Mouse (Mus musculus) CD4-positive, CD25-positive, alpha-beta regulatory T cell, adult 4 months (primary cell): ENCODE data around the gene Dlst. TPM values are rescaled to one million over a fixed set of nuclear protein-coding genes. Genes with fewer than 3 reads are reported as not detected.
"Not testable (repeated sequence)": the region's sequence is repeated elsewhere in the genome, so short reads cannot be mapped to it uniquely, and the experiment has no call there.

ENCODE experiments used
- ATAC-seq: one replicate; pipeline ENCODE4 v1.8.0; 2017
- polyA plus RNA-seq, 2 experiments: library from polyadenylated mRNA; unstranded; fragments of 100-300 nt; shearing (Covaris generic); gene quantifications; one replicate each; pipeline ENCODE4 v1.2.1; 2017

The Dlst gene
- polyA plus RNA-seq, 2 experiments from 2014 or later = 57.2 to 73.7 TPM

DNA sequence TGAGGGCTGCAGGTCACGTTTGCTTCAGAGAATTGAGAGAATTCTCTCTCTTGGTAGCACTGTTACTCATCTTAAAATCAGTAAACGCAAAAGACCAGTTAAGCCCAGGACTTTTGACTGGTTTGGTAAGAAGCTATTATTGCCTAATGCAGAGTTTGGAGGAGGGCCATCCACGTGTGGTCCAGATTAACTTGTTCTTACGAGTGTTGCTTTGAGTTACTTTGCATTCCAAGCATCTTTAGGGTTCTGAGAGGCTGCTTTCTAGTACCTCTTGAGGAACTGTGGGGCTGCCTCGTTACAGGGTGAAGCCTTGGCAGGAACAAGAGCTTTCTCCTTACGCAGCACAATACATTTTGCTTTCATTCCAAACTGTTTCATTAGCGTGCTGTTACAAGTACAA is 5.0 kb downstream of the Dlst start:
- no peak for ATAC-seq

DNA sequence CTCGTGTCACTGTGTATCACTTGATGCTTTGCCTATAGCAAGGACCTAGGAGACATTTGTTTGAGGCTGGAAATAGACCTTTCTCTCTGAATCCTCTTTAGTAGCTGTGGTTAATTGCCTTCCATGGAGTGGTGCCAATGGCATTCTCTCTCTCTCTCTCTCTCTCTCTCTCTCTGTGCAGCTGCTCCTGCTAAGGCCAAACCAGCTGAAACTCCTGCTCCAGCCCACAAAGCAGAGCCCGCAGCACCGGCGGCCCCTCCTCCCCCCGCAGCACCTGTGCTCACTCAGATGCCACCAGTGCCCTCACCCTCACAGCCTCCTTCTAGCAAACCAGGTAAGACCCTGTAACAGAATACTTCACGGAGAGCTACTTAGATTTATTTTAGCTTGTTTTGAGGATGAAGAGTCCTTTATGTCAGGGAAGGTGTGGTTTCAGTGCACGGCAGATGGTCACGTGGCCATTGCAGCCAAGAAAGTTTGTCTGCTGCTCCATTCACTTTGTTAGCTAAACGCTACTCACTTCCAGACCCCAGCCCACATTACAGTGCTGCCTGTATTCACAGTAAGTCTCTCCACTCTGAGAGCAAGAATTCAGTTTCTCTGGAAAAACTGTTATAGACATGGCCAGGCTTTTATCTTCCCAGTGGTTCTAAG is 11.3 kb downstream of the Dlst start:
- ATAC-seq = no peak

DNA sequence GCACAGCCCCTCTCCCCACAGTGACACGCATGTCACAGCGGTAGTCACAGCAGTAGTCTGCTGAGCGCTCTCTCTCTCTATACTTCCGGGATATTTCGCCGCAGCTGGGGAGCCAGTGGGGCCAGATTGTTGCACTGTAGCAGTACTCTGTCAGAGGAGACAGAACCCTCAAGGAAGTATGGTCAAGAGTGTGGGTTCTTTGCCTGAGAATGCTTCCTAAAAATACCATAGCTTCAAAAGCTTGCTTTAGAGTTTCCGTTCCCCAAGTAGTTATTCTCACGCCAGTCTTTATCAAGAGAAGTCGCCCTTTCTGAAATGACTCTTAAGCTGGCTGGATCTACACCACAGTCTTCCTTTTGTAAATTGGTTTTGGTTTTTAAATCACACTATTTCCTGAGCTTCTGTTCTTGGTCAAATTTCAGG is 12.5 kb downstream of the Dlst start:
- peak; percentile 70 for ATAC-seq

DNA sequence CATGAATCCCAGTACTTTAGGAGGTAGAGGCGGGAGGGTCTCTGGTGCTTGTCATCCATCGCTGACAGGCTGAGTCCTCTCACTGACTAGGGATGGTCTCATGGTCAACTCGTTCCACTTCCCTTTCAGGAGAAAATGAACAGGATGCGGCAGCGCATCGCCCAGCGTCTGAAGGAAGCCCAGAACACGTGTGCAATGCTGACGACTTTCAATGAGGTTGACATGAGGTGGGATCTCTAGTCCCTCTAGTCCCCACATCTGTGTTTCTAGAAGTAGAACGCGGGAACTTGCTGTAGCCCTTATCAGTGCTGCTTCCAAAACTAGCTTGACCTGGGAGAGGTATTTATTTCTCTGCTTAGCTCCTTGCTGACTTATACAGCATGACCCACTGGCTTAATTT is 13.0 kb downstream of the Dlst start:
- no peak for ATAC-seq

- no peak for ATAC-seq
Observed at GRCm38 (mm10) chr12:85124751-85125150, 14.1 kb downstream of the Dlst start.

- peak; percentile 68 for ATAC-seq
Observed at GRCm38 (mm10) chr12:85126986-85127603, 16.5 kb downstream of the Dlst start.

DNA sequence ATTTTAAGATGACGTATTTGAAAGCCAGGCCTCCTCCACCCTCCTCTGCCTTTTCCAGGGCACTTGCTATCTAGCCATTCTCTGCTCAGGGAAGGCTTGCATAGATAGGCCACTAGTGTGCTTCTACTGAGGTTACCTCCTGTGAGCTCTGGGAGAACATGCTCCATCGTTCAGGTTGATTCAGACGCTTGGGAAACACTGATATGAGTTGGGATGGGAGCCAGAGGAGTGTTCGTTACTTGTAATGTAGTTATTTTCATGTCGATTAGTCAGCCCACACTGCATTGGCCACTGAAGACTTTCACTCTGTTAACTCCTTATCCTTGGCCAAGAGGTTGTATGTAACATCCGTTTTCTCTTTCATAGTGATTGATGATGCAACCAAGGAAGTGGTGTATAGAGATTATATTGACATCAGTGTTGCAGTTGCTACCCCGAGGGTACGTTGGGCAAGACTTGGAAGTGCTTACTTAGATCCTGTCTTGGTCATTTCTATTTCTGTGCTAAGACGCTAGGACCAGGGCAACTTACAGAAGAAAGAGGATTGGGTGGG is 18.9 kb downstream of the Dlst start:
- no peak for ATAC-seq

DNA sequence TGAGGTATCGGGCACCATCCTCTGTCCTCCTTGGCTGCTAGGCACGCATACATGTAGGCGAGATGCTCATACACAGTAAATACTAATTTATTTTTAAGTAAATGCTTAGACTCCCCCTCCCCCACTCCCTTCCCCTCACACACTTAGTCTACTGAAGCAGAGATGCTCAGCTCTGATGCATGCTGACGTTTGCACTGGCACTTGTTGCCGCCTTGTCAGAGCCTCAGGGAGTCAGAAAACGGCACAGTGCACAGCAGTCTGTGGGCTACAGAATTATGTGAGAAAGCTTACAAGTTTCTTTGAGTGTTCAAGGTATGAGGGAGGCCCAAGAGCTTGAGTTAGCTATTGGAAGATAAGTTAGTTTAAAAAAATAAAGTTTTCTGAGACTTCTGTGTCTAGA is 20.7 kb downstream of the Dlst start:
- ATAC-seq = no peak

DNA sequence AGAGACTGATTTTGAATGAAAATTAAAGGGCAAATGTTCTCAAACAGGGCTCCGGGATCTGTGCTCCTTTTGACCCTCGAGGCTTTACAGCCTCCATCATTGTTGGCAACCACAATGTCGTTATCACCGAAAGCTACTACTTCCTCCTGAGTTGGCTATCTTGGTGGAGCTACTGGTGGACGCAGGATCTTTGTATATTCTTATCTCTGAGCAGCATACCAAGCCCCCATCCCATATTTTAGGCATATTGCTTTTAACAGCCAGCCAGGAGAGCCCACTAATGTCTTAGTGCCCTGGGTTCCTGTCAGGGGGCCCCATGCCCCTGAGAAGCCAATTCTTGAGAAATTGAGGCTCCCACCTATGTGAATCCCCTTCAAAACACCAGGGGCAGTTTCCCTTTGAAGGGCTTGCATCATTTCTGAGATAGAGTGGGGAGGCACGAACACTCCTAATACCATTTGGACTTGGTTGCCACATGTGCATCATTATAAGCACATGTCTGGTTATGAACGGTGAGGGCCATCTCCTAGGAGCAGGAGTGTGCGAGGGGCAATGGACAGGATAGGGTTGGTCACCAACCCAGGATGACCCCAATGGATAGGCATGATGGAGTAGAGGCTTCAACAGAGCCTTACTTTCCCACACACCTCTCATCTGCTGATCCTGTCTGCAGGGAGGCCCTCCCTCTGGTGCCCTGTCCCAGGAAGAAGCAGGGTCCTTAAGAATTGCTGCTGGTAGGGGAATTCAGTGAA is 23.6 kb downstream of the Dlst start:
- no peak for ATAC-seq

GRCm38 (mm10) chr12:85135513-85136470 is 25.2 kb downstream of the Dlst start:
- no peak for ATAC-seq

DNA sequence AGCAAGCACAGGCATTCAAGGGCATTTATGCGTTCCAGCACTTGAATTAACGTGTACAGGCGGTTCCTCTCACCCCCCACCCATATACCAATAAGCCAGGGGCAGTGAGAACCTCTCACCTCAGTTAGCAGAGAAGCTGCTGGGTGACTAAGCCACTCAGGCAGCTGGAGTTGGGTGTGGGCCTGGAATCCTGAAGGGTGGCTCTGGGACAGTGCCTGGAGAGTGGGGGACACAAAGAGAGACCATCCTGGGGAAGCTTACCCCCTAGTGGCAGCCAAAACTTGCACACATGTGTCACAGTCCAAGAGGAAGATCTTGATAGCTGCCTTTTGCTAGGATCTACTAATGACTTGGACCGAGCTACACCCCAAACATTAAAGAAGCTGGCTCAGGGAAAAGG is 26.0 kb downstream of the Dlst start:
- no peak for ATAC-seq

DNA sequence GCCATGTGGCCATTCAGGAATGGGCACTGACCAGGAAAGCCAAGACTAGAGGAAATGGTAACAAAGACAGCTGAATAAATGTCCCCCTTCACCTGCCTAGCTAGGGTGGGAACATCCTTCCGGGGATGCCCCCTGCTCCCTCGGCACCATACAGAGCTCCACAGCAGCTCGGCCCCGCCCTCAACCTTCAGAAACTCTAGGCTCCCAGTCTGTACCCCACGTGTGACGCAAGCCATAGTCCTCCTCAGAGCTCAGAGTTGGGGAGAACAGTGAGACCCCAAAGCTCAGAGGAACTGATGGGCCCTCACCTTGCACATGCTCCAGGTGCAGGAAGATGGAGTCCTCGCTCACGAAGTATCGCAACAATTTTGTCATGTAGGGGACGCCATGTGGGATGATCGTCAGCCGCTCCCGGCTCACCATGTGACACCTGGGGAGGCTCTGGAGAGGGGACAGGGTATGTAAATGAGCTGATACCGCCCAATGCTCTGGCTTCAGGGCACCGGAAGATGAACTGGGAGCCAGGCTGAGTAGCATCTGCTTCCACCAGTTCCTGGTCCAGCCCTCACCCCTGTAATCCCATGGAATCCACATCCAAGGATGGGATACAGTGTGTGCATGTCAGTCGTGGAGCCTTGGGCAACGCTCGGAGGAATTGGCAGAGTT is 29.5 kb downstream of the Dlst start:
- no peak for ATAC-seq

- no peak for ATAC-seq
Observed at GRCm38 (mm10) chr12:85141096-85141495, 30.5 kb downstream of the Dlst start.

DNA sequence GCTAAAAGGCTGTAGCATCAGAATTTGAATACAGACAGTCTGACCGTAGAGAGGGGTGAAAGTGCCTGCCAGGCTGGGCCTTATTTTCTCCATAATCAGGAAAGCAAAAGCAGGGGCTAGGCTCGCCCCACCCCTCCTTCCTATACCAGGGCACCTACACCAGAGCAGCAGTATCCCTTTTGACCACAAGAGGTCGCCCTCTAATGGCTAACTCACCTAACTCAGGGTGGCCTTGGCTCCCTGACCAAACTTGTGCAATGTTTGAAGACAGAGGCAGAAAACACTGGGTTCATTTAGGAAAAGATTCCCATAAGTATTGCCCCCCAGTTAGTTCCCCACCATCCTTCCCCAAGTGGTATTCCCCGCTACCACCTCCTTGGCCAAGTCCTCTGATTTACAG is 32.2 kb downstream of the Dlst start:
- peak; percentile 69 for ATAC-seq

- not testable (repeated sequence) for ATAC-seq
Observed at GRCm38 (mm10) chr12:85144276-85144675, 33.6 kb downstream of the Dlst start.

- ATAC-seq = no peak
Observed at GRCm38 (mm10) chr12:85144821-85145220, 34.2 kb downstream of the Dlst start.

GRCm38 (mm10) chr12:85145630-85146029 is 35.0 kb downstream of the Dlst start:
- ATAC-seq = no peak

DNA sequence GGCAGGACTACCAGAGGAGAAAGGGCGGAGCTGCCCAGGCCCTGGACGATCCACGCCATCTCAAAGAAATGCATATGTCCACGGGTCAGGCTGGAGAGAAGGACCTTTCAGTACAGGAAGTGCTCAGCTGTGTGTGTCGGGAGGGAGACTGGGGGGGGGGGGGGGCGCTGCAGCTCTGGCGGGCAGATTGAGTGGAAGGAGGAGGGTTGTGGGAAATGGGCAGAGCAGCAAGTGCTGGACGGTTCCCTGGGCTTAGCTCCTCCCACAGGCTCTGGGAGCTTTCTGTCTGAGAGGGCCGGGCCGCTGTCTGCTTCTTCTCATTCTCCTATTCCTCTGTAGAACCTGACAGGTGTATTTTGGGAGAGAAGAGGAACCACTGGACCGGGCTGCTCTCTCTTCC is 35.7 kb downstream of the Dlst start:
- no peak for ATAC-seq

DNA sequence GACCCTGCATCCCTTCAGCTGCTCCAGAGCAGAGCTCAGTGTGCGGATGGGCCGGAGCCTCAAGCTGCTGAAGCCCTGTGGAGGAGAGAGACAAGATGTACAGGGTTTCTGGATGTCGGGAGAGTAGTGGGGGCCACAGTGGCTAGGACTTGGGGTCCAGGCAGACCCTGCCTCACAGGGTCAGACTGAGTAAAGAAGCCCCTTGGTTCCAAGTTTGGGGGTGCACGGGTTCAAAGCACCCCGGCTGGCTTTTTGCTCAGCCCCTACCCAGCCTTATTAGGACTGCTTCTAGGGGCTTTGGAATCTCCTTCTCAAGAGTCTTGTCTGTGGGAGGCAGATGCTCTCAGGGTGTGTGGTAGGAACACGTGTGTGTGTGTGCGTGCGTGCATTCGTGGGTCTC is 36.2 kb downstream of the Dlst start:
- ATAC-seq = no peak

DNA sequence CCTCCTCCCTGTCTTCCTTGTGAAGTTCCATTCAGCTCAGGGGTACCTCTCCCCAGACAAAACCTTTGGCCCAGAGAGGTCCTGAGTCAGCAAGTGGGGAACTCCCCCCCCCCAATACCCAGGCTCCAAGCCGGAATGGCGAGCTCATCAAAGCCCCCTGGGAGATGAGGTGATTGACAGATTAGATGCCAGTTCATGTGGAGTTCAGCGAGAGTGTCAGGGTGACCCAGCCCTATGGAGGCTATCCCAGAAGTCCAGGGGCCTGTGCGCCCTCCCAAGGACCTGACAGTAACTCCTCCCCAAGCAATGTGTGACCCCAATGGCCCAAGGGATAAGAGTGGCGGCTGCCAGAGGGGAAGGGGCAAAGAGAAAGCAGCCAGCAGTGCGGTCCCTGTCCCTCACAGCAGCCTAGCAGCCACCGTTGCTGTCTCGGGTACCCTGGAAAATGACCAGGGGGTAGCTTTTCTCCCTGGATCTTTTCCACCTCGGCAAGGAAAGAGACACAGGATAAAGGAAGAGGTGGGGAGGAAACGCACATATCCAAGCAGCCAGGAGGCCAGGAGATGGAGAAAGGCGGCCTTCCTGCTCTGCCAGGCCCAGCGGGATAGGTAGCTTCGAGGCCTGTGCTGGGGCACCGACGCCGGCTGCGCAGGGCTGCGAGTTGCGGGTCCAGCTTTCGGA is 39.8 kb downstream of the Dlst start:
- ATAC-seq = no peak
